Mouse (Mus musculus): Measurements from ENCODE around the gene Reps2.

- TF ChIP-seq CTCF (IDR thresholded peaks at IDR 0.05; ENCODE audit: low read depth) (no peak), EP300 (IDR thresholded peaks at IDR 0.05; ENCODE audit: low read depth) (no peak)
These were observed 24.9 kb downstream of the Reps2 start for GRCm38 (mm10) chrX:162618547-162618946.
